Mouse (Mus musculus) intestine, embryonic 15.5 days (tissue): Measurements from ENCODE around the gene Slit3. TPM values are rescaled to one million over a fixed set of nuclear protein-coding genes. Genes with fewer than 3 reads are reported as not detected.

Experiments used
- ATAC-seq: fragments of 200-750 bp; cut with Nextera tagmentation; 2 replicates; pipeline ENCODE4 v1.8.0; 2017; ENCODE audit warnings: moderate TSS enrichment, moderate library complexity
- H3K27ac ChIP-seq: fragments of 300-500 bp; sonication (generic); 2 replicates; pipeline ENCODE4 v1.5.1; 2015; ENCODE audit warnings: mild to moderate bottlenecking, inconsistent platforms
- H3K27me3 ChIP-seq: fragments of 300-500 bp; sonication (generic); replicated peaks from 2 replicates; pipeline ENCODE4 v1.6.1; 2015; ENCODE audit warnings: inconsistent platforms
- H3K36me3 ChIP-seq: fragments of 300-500 bp; sonication (generic); 2 replicates; pipeline ENCODE4 v1.6.1; 2015; ENCODE audit warnings: inconsistent platforms
- H3K4me1 ChIP-seq: fragments of 300-500 bp; sonication (generic); replicated peaks from 2 replicates; pipeline ENCODE4 v1.6.1; 2015; ENCODE audit warnings: inconsistent platforms
- H3K4me2 ChIP-seq: fragments of 300-500 bp; sonication (generic); replicated peaks from 2 replicates; pipeline ENCODE4 v1.6.1; 2015; ENCODE audit warnings: mild to moderate bottlenecking, inconsistent platforms
- H3K4me3 ChIP-seq: fragments of 300-500 bp; sonication (generic); replicated peaks from 2 replicates; pipeline ENCODE4 v1.5.1; 2015; ENCODE audit warnings: inconsistent platforms
- H3K9ac ChIP-seq: fragments of 300-500 bp; sonication (generic); 2 replicates; pipeline ENCODE4 v1.6.1; 2015; ENCODE audit warnings: inconsistent platforms
- H3K9me3 ChIP-seq: fragments of 300-500 bp; sonication (generic); 2 replicates; pipeline ENCODE4 v1.6.1; 2016; ENCODE audit warnings: inconsistent platforms
- WGBS: fragments of 180-500 bp; shearing (Covaris S2); methylation state at CpG from one replicate; pipeline ENCODE4 v1.1.7; 2015; 5-methylcytosine and 5-hydroxymethylcytosine counted together
- polyA plus RNA-seq: library from polyadenylated mRNA; unstranded; fragments of >200 nt; fragmentation: Nextera tagmentation; extraction: Ambion mirVana; gene quantifications from 2 replicates; pipeline ENCODE4 v1.2.1, GENCODE M21; 2015

Slit3 gene
- polyA plus RNA-seq, 1 experiment from 2014 or later, result 15.9 TPM

- ATAC-seq, result no peak
- 81% methylated on average over 3 of the region's 3 CpGs for WGBS
- Histone ChIP-seq H3K9me3 (no peaks in the 10 kb centered on the region), H3K4me3 (no peak overlapping the region), H3K4me2 (no peak overlapping the region), H3K27me3 (no peaks in the 10 kb centered on the region), H3K36me3 (no peaks in the 10 kb centered on the region), H3K4me1 (peaks cover 12% of the 10 kb centered on the region), H3K27ac (no peak overlapping the region), H3K9ac (no peak overlapping the region)
Measured at GRCm38 (mm10) chr11:35283767-35284166, 162.7 kb downstream of the Slit3 start.

- 75% methylated on average over 13 of the region's 13 CpGs for WGBS
- Histone ChIP-seq H3K27ac (no peak overlapping the region), H3K9ac (no peak overlapping the region), H3K36me3 (no peaks in the 10 kb centered on the region), H3K27me3 (no peaks in the 10 kb centered on the region), H3K4me3 (no peak overlapping the region), H3K9me3 (no peaks in the 10 kb centered on the region), H3K4me1 (peaks cover 7% of the 10 kb centered on the region), H3K4me2 (no peak overlapping the region)
- no peak for ATAC-seq
Measured at GRCm38 (mm10) chr11:35286578-35287390, 165.8 kb downstream of the Slit3 start.

GRCm38 (mm10) chr11:35288056-35288455 lies 167.0 kb downstream of the Slit3 start:
- 89% methylated on average over 7 of the region's 7 CpGs for WGBS
- Histone ChIP-seq H3K27ac (no peak overlapping the region), H3K27me3 (no peaks in the 10 kb centered on the region), H3K4me2 (no peak overlapping the region), H3K36me3 (no peaks in the 10 kb centered on the region), H3K4me1 (peaks cover 4% of the 10 kb centered on the region), H3K4me3 (no peak overlapping the region), H3K9ac (no peak overlapping the region), H3K9me3 (no peaks in the 10 kb centered on the region)
- ATAC-seq, result no peak

GRCm38 (mm10) chr11:35288761-35289278 lies 167.8 kb downstream of the Slit3 start:
- Histone ChIP-seq H3K36me3 (no peaks in the 10 kb centered on the region), H3K27me3 (no peaks in the 10 kb centered on the region), H3K4me3 (no peak overlapping the region), H3K9me3 (no peaks in the 10 kb centered on the region), H3K9ac (no peak overlapping the region), H3K4me2 (no peak overlapping the region), H3K4me1 (no peaks in the 10 kb centered on the region), H3K27ac (no peak overlapping the region)
- whole genome bisulfite sequencing, result 58% methylated on average over 14 of the region's 14 CpGs
- no peak for ATAC-seq

- Histone ChIP-seq H3K4me2 (no peak overlapping the region), H3K9ac (no peak overlapping the region), H3K27ac (no peak overlapping the region), H3K9me3 (no peaks in the 10 kb centered on the region), H3K4me1 (no peaks in the 10 kb centered on the region), H3K27me3 (no peaks in the 10 kb centered on the region), H3K4me3 (no peak overlapping the region), H3K36me3 (no peaks in the 10 kb centered on the region)
- ATAC-seq, result no peak
- WGBS, result 86% methylated on average over 8 of the region's 8 CpGs
Measured at GRCm38 (mm10) chr11:35292228-35292747, 171.3 kb downstream of the Slit3 start.

- 56% methylated on average over 5 of the region's 5 CpGs for WGBS
- H3K27me3 ChIP-seq, result no peaks in the 10 kb centered on the region
Measured at GRCm38 (mm10) chr11:35293197-35293596, 172.2 kb downstream of the Slit3 start.

GRCm38 (mm10) chr11:35294670-35295069 lies 173.6 kb downstream of the Slit3 start:
- Histone ChIP-seq H3K9ac (no peak overlapping the region), H3K4me3 (no peak overlapping the region), H3K4me2 (no peak overlapping the region), H3K27ac (no peak overlapping the region), H3K9me3 (no peaks in the 10 kb centered on the region), H3K36me3 (no peaks in the 10 kb centered on the region), H3K27me3 (no peaks in the 10 kb centered on the region), H3K4me1 (no peaks in the 10 kb centered on the region)
- ATAC-seq, result no peak
- WGBS, result 59% methylated on average over 7 of the region's 7 CpGs

More at GRCm38 (mm10) chr11:35293197-35293596, 172.2 kb downstream of the Slit3 start:
- H3K4me2 ChIP-seq, result no peak overlapping the region
- H3K4me3 ChIP-seq, result no peak overlapping the region
- H3K27ac ChIP-seq, result no peak overlapping the region
- H3K36me3 ChIP-seq, result no peaks in the 10 kb centered on the region
- no peaks in the 10 kb centered on the region for H3K4me1 ChIP-seq
- H3K9ac ChIP-seq, result no peak overlapping the region
- no peak for ATAC-seq
- no peaks in the 10 kb centered on the region for H3K9me3 ChIP-seq

- H3K4me3 ChIP-seq, result no peak overlapping the region
- peak; percentile 75; the same call in 1 of the 2 replicates for ATAC-seq
- no peak overlapping the region for H3K27ac ChIP-seq
Measured at GRCm38 (mm10) chr11:35295162-35295799, 174.3 kb downstream of the Slit3 start.

GRCm38 (mm10) chr11:35296803-35297202 lies 175.8 kb downstream of the Slit3 start:
- WGBS, result 96% methylated on average over 5 of the region's 5 CpGs
- Histone ChIP-seq H3K27ac (no peak overlapping the region), H3K27me3 (no peaks in the 10 kb centered on the region), H3K36me3 (no peaks in the 10 kb centered on the region), H3K4me1 (no peaks in the 10 kb centered on the region), H3K4me2 (no peak overlapping the region), H3K4me3 (no peak overlapping the region), H3K9ac (no peak overlapping the region), H3K9me3 (no peaks in the 10 kb centered on the region)
- ATAC-seq, result no peak

More at GRCm38 (mm10) chr11:35295162-35295799, 174.3 kb downstream of the Slit3 start:
- H3K4me2 ChIP-seq, result no peak overlapping the region
- H3K36me3 ChIP-seq, result no peaks in the 10 kb centered on the region
- 58% methylated on average over 3 of the region's 3 CpGs for WGBS
- H3K27me3 ChIP-seq, result no peaks in the 10 kb centered on the region
- no peaks in the 10 kb centered on the region for H3K9me3 ChIP-seq
- no peaks in the 10 kb centered on the region for H3K4me1 ChIP-seq
- H3K9ac ChIP-seq, result no peak overlapping the region

- no peaks in the 10 kb centered on the region for H3K36me3 ChIP-seq
- no peak overlapping the region for H3K4me3 ChIP-seq
- H3K4me2 ChIP-seq, result no peak overlapping the region
- WGBS, result 50% methylated on average over 5 of the region's 5 CpGs
- H3K4me1 ChIP-seq, result no peaks in the 10 kb centered on the region
- H3K9ac ChIP-seq, result no peak overlapping the region
- ATAC-seq, result no peak
- no peak overlapping the region for H3K27ac ChIP-seq
- H3K27me3 ChIP-seq, result no peaks in the 10 kb centered on the region
- H3K9me3 ChIP-seq, result no peaks in the 10 kb centered on the region
Measured at GRCm38 (mm10) chr11:35297319-35297718, 176.3 kb downstream of the Slit3 start.

GRCm38 (mm10) chr11:35298526-35298925 lies 177.5 kb downstream of the Slit3 start:
- Histone ChIP-seq H3K4me2 (no peak overlapping the region), H3K4me3 (no peak overlapping the region), H3K9me3 (no peaks in the 10 kb centered on the region), H3K36me3 (no peaks in the 10 kb centered on the region), H3K4me1 (no peaks in the 10 kb centered on the region), H3K27me3 (no peaks in the 10 kb centered on the region), H3K9ac (no peak overlapping the region), H3K27ac (no peak overlapping the region)
- 91% methylated on average over 2 of the region's 2 CpGs for WGBS
- ATAC-seq, result no peak

- H3K36me3 ChIP-seq, result no peaks in the 10 kb centered on the region
- WGBS, result 80% methylated on average over 7 of the region's 7 CpGs
- no peaks in the 10 kb centered on the region for H3K4me1 ChIP-seq
- H3K4me2 ChIP-seq, result no peak overlapping the region
- no peak overlapping the region for H3K9ac ChIP-seq
- no peaks in the 10 kb centered on the region for H3K27me3 ChIP-seq
- no peak for ATAC-seq
- no peak overlapping the region for H3K4me3 ChIP-seq
- H3K9me3 ChIP-seq, result no peaks in the 10 kb centered on the region
- H3K27ac ChIP-seq, result no peak overlapping the region
Measured at GRCm38 (mm10) chr11:35299857-35300375, 178.9 kb downstream of the Slit3 start.
